Mouse (Mus musculus): ENCODE results near the gene Crhr2.

DNA sequence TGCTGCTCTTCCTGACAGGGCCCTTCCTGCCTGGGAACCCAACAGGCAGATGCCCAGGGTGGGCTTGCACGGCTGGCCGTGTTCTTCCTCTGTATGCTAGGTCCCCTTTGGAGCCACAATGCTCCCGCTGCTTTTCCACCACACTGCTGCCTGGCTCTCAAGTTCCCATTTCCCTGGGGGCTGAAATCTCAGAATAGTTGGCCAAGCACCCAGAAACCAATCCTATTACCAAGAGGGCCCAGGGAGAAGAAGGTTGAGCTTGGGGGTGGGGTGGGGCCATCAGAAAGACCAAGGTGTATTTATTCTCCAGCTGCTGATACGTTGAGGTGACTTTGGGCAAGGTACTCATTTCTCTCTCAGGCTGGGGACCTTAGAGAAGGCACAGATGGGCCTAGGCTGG, 1.5 kb downstream of the Crhr2 start:
- TF ChIP-seq CTCF (IDR thresholded peaks at IDR 0.05; ENCODE audit: insufficient read depth, low read depth, low read length): no peak
- no peak for TF ChIP-seq POLR2A (IDR thresholded peaks at IDR 0.05; ENCODE audit: insufficient read depth, low read depth, low read length)

All from olfactory bulb, adult 2 months (tissue).